Mouse (Mus musculus) leukemia stem cell, adult 10-12 weeks (primary cell): ENCODE data around the gene Fgf9. TPM values are rescaled to one million over a fixed set of nuclear protein-coding genes. Genes with fewer than 3 reads are reported as not detected.

Source experiments
- polyA plus RNA-seq: library from polyadenylated mRNA; stranded (reverse); fragments of >175 nt; gene quantifications from 2 replicates; pipeline ENCODE4 v1.2.3, GENCODE M21; 2012; ENCODE audit warnings: low replicate concordance

The Fgf9 gene
- polyA plus RNA-seq, result 0.06 TPM in 1 of 2 replicates, not detected in the other

DNA sequence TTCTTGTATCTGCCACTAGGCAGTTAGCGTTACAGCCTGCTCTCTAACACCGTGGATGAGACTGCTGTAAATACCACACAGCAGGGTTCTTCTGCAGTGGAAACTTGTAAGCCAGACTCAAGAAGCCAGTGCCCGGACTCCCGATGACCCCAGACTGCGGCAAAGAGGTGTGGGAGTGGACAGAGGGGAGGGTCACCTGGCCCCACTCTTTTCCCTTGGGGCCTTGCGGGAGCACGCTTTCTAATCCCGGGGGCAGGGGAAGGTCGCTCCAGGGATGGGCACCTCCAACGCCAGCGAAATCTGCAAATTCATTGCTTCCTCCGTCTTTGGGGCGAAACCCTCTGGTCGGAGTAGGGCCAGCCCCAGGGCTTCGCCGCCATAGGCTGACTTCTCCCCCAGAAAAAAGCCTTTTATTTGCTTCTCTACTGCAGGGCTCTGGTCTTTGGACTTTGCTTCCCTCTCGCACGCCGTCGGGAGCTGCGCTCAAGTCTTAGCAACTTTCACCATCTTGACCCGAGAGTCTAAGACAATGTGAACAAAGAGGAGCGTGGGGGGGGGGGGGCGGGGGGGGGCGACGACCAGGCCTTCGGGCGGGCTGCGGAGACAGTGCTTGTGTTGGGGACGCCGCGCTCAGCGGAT is at the start of gene Fgf9:
Fgf9 (plus strand) TSS at position 67 of the 639 bp plus-strand sequence.

Other genes starting within 250 kb of the Fgf9 start
- gene Ska3, start 244.4 kb upstream of the Fgf9 start, polyA plus RNA-seq, result 1.7 and 3.0 TPM in 2 replicates
- gene Mrpl57, start 244.3 kb upstream of the Fgf9 start, polyA plus RNA-seq, result 284 and 528 TPM in 2 replicates
- 0.42 and 1.2 TPM in 2 replicates for gene Zdhhc20, start 180.3 kb upstream of the Fgf9 start, polyA plus RNA-seq
- gene Micu2, start 71.3 kb upstream of the Fgf9 start, polyA plus RNA-seq, result 25.9 and 32.2 TPM in 2 replicates